Mouse (Mus musculus): ENCODE measurements around the gene C330007P06Rik.

DNA sequence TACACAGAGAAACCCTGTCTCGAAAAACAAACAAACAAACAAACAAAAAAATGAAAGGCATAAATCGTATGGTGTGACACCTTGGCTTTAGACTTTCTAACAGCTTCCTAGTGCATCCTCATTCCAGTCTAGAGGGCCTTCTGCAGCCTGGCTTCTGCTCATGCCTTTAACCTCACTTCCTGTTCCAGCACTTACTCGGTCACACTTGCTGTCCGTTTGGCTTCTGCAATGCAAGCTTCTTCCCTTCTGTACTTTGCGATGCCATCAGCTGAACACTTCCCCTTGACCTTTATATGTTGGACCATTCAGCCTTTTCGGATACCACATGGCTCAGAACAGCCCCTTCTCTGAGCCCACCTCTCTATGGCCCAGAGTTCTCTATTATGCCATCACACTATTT lies 32.2 kb downstream of the C330007P06Rik start:
- TF ChIP-seq CTCF (IDR thresholded peaks at IDR 0.05; ENCODE audit: control insufficient read depth, insufficient read depth, insufficient replicate concordance, low read depth, low read length): no peak
- TF ChIP-seq POLR2A (IDR thresholded peaks at IDR 0.05; ENCODE audit: control insufficient read depth, low read depth, low read length): no peak
